Mouse (Mus musculus) olfactory bulb, adult 2 months (tissue): ENCODE measurements around the gene Slc2a4. TPM values are rescaled to one million over a fixed set of nuclear protein-coding genes. Genes with fewer than 3 reads are reported as not detected.
"Not testable (repeated sequence)": the region's sequence is repeated elsewhere in the genome, so short reads cannot be mapped to it uniquely, and the experiment has no call there.

Experiments used
- H3K27ac ChIP-seq: fragments of 200-500 bp; 2 replicates; pipeline ENCODE4 v1.5.1; 2012; ENCODE audit warnings: low read depth, low read length; ENCODE audit not compliant: insufficient read depth
- H3K4me1 ChIP-seq: fragments of 200-500 bp; 2 replicates; pipeline ENCODE4 v1.6.1; 2012; ENCODE audit warnings: low read length; ENCODE audit not compliant: control insufficient read depth, insufficient read depth
- H3K4me3 ChIP-seq: fragments of 200-500 bp; 2 replicates; pipeline ENCODE4 v1.5.1; 2012; ENCODE audit warnings: mild to moderate bottlenecking, low read depth, low read length, moderate library complexity; ENCODE audit not compliant: insufficient read depth
- CTCF ChIP-seq: fragments of 200-500 bp; IDR thresholded peaks from 2 replicates; pipeline ENCODE4 v1.5.1; 2012; ENCODE audit warnings: low read depth, mild to moderate bottlenecking, low read length, moderate library complexity; ENCODE audit not compliant: insufficient read depth
- POLR2A ChIP-seq: fragments of 200-500 bp; IDR thresholded peaks from 2 replicates; pipeline ENCODE4 v1.6.1; 2012; ENCODE audit warnings: mild to moderate bottlenecking, low read depth, low read length, moderate library complexity; ENCODE audit not compliant: insufficient read depth
- WGBS: fragments of 180-500 bp; shearing (Covaris S2); methylation state at CpG from one replicate; pipeline ENCODE4 v1.1.7; 2018; 5-methylcytosine and 5-hydroxymethylcytosine counted together
- polyA plus RNA-seq: library from polyadenylated mRNA; stranded (reverse); fragments of >200 nt; gene quantifications from 2 replicates; pipeline ENCODE4 v1.2.4, GENCODE M21; 2012; ENCODE audit warnings: low replicate concordance; ENCODE audit not compliant: missing spikeins, insufficient read depth, insufficient read length

Slc2a4 gene
- polyA plus RNA-seq, 1 experiment: not detected

DNA sequence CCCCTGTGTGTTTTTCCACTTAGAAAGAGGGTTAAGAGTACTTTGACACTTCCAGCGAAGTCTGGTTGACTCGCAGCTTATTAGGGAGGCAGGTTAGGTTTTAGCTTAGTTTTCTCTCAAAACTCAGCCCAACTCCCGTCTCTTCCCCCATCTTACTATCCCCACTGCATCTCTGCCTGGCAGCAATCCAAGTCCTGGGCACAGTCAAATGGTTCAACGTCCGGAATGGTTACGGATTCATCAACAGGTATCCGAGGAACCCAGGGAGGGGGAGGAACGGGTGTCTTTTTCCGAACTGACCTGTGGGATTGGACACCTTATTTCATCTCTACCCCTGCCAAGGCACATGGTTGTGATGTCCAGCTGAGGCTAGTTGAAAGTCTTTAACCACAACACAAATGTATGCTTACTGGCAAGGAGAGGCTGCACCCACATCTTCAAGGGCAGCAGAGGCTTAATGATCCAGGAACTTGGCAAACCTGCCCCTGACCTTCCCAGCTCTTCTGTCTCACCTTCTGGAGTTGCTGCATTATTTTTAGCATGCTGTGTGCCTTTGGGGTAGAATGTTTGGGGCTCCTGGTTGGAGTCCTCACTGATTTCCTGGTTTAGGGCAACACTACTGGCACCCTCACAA, 11.2 kb downstream of the Slc2a4 start:
- TF ChIP-seq CTCF (no peak), POLR2A (no peak)
- WGBS: 36% methylated on average over 9 of the region's 9 CpGs
- H3K27ac ChIP-seq: no peak overlapping the region
- H3K4me3 ChIP-seq: no peak overlapping the region
- H3K4me1 ChIP-seq: peaks cover 17% of the 10 kb centered on the region

DNA sequence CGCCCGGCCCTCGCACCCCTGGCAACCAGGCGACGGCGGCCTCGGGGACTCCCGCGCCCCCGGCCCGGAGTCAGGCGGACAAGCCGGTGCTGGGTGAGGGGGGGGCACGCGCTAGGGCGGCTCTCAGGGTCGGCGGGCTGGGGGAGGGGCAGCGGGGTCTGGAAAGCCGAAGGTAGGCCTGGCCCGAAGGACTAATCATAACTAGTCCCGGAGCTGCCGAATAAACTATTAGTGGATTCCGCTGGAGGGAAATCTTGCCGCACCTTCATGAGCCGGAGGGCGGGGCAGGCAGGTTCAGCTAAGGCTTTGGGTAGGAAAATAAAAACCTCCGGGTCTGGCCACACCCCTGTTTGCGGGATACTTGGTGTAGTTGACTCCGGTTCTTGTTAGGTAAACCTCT, 11.8 kb downstream of the Slc2a4 start:
- Histone ChIP-seq H3K4me3 (peak overlapping the region; percentile 48), H3K4me1 (peaks cover 17% of the 10 kb centered on the region), H3K27ac (no peak overlapping the region)
- 1% methylated on average over 30 of the region's 30 CpGs for WGBS
- TF ChIP-seq POLR2A (no peak), CTCF (no peak)

DNA sequence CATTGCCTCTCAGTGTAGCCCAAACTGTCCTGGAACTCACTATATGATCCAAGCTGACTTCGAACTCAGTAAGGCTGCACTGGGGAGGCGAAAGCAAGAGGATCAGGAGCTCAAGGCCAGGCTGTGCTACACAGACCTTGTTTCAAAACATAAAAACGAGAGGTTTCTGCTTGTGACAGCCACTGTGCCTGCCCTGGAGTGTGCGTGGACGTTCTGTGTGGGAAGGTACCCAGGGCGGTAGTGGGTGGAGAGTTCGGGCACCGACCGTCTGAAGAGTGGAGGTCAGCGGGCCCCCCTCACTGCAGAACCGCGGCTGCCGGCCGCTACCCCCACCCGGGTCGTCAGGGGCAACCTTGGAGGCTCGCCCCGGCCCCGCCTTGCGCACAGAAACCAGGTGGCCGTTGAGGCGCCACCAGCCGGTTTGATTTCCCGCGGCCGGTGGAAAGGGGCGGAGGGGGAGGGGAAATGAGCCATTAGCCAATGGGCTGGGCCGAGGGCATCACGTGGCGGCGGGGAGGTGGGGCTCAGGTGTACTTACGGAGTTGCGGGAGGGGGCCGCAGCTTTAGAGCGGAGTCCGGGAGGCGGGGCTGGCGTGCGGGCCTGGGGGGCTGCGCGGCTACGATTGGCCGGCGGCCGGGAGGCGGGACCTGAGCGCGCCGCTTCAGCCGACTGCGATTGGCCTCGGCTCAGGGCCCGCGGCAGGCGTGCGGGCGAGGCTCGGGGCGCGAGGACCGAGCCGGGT, 12.7 kb downstream of the Slc2a4 start, which contains the start of gene Ybx2:
TSS of gene Ybx2 (plus strand) at position 660 of the 743 bp plus-strand sequence.
- 2% methylated on average over 62 of the region's 62 CpGs for WGBS
- Histone ChIP-seq H3K27ac (no peak within 1 kb of the TSS), H3K4me3 (peak within 1 kb of the TSS; percentile 48), H3K4me1 (peaks cover 17% of the 10 kb centered on the region)
- TF ChIP-seq CTCF (no peak), POLR2A (no peak)

DNA sequence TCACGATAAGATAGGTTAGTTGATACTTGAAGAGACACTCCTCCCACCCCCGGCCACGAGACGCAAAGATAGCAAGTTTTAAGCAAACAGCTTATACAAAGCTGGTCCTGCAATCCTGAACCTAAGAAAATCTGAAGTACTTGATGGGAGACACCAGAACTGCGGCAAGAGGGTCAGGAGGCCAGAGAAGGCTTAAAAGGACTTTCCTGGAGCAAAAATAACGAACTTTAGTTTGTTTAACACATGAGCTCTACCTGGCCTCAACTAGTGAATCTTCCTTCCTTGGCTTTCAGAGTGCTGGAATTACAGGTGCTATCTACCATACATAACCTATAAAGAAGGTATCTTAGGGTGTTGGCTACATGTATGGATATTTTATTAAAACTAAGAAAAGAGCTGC, 13.3 kb downstream of the Slc2a4 start:
- peaks cover 17% of the 10 kb centered on the region for H3K4me1 ChIP-seq
- WGBS: 14% methylated on average over 6 of the region's 6 CpGs
- H3K27ac ChIP-seq: no peak overlapping the region
- no peak for TF ChIP-seq POLR2A
- no peak for TF ChIP-seq CTCF
- H3K4me3 ChIP-seq: no peak overlapping the region

DNA sequence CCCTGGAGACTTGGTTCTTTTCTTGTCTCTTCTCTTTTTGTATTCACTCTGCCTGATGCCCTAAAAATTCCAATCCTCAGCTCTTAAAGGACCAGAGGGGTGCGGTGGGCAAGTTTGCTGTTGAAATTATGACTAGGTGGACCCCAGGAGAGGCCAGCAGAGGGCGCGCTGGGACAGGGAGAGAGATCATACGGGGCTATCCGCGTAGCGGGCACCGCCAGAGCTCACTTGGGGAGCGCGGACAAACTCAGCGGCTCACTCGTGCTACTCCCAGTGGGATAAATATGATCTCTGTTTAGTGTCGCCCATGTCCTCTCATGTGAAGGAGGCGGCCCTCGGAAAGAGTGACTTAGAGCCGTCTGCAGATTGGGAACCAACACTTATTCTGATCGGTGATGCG, 13.8 kb downstream of the Slc2a4 start:
- Histone ChIP-seq H3K4me1 (peaks cover 17% of the 10 kb centered on the region), H3K4me3 (no peak overlapping the region), H3K27ac (no peak overlapping the region)
- 1% methylated on average over 18 of the region's 18 CpGs for WGBS
- TF ChIP-seq POLR2A: no peak
- peak; percentile 86 for TF ChIP-seq CTCF

DNA sequence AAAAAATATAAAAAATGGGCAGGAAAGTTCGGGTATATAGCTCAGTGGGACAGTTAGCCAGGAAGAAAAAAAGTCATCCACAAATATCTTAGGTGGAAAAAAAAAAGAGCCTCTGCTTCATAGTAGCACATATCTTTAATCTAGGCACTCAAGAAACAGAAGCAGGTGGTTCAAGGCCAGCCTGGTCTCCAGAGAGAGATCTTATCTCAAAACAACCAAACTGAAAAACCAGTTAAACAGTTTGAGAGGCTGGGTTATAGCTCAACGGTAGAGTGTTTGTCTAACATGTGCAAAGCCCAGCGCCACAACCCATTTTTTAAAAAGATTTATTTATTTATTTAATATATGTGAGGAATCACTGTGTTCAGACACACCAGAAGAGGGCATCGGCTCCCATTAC, 14.9 kb downstream of the Slc2a4 start:
- Histone ChIP-seq H3K4me3 (no peak overlapping the region), H3K4me1 (peaks cover 17% of the 10 kb centered on the region), H3K27ac (no peak overlapping the region)
- 71% methylated on average over 4 of the region's 4 CpGs for WGBS
- no peak for TF ChIP-seq CTCF
- no peak for TF ChIP-seq POLR2A

DNA sequence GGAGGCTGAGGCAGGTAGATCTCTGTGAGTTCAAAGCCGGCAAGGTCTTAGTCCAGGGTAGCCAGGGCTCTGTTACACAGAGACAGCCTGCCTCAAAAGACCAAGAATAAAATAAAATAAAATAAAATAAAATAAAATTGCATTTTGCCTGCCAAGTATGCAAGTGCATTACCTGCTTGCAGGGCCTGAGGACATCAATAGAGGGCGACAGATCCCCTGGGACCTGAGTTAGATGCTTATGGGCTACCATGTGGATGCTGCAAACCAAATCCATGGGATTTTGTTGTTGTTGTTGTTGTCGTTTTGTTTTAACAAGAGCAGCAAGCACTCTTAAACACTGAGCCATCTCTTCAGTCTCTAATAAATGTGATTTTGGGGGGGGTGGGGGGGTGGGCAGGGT, 15.7 kb downstream of the Slc2a4 start:
- no peak overlapping the region for H3K4me3 ChIP-seq
- H3K4me1 ChIP-seq: peaks cover 17% of the 10 kb centered on the region
- TF ChIP-seq POLR2A (no peak), CTCF (no peak)
- WGBS: 37% methylated on average over 3 of the region's 3 CpGs
- H3K27ac ChIP-seq: no peak overlapping the region

DNA sequence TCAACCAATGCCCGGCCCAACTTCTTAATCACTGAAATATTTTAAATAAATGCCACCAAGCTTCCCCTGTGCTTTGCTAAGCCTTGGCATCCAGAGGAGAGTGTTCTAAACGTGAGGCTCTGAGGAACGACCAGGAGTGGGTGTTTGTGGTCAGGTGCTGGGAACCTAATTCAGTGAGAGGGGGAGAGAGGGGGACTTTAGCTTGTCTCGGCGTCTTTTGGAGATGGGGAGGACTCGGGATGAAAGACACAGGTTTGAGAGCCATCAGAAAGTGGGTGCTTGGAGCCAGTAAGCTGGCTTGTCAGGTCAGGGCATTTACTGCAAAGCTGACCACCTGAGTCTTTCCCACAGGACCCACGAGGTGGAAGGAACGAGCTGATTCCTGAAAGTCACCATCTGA, 16.2 kb downstream of the Slc2a4 start:
- Histone ChIP-seq H3K4me3 (no peak overlapping the region), H3K4me1 (peaks cover 17% of the 10 kb centered on the region), H3K27ac (no peak overlapping the region)
- TF ChIP-seq CTCF (no peak), POLR2A (no peak)
- 73% methylated on average over 8 of the region's 8 CpGs for WGBS

DNA sequence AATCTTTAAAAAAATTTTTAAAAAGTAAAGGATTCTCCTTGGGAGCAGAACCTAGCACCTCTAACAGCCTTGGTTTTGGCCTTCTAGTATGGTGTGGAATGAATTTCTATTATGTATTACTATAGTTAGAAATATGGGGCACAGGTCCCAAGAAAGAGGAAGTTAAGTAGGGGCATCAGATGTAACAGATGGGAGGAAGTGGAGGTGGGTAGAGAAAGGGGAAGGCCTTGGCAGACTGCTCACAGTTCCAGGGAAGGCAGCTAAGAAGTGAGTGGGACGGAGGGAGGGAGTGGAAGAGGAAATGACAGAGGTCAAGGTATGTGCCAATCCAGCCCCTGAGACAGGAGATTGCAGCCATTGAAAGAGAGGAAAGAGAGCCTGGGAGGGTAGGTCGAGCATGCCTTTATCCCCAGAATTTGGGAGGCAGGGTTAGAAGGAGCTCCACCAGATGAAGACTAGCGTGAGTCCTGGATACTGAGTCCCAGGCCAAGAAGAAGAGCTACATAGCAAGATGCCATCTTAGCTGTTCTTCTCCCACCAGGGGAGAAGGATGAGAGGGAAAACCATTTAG, 16.9 kb downstream of the Slc2a4 start:
- Histone ChIP-seq H3K4me3 (no peak overlapping the region), H3K27ac (no peak overlapping the region), H3K4me1 (peaks cover 13% of the 10 kb centered on the region)
- WGBS: 73% methylated on average over 3 of the region's 3 CpGs
- TF ChIP-seq CTCF (no peak), POLR2A (no peak)

DNA sequence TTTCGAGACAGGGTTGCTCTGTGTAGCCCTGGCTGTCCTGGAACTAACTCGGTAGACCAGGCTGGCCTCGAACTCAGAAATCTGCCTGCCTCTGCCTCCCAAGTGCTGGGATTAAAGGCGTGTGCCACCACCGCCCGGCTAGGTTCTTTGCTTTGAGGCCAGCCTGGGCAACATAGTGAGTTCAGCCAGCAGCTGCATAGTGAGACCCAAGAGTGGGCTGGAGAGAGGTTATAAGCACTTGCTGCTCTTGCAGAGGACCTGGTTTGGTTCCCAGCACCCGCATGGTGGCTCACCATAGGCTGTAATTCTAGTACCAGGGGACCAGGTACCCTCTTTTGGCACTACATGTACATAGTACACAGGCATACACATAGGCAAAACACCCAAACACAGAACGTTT, 17.8 kb downstream of the Slc2a4 start:
- H3K4me1 ChIP-seq, H3K4me3 ChIP-seq, H3K27ac ChIP-seq: not testable (repeated sequence)
- WGBS: 87% methylated on average over 8 of the region's 8 CpGs
